Mouse (Mus musculus): ENCODE results near the gene Pdzk1. TPM values are rescaled to one million over a fixed set of nuclear protein-coding genes. Genes with fewer than 3 reads are reported as not detected.

Gene Pdzk1
- polyA plus RNA-seq, 1 experiment, result 0.49 TPM

DNA sequence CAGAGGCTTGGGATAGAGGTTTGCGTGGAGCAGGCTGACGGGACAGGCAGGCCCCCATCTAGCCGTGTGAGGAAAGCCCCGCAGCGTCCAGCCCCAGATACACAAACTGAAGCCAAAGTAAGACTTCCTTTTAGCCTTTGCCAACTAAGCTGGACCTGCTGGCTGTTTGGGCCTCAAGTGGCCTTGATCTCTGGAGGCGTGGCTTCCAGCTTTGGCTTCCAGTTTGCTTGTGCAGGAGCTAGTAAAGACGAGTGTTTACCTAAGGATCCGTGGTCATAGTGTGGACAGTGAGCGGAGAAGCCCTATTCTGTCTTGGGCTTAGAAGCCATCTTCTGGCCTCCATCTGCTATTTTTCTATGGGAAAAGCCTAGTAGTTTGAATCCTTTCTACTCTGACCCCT is 16.7 kb downstream of the Pdzk1 start:
- no peak for DNase-seq
- Histone ChIP-seq H3K36me3 (ENCODE audit: control insufficient read depth, insufficient read depth, low read length) (no peaks in the 10 kb centered on the region), H3K27me3 (ENCODE audit: control insufficient read depth, insufficient read depth, low read length) (no peaks in the 10 kb centered on the region), H3K27ac (ENCODE audit: control insufficient read depth, insufficient read depth, low read length) (no peak overlapping the region), H3K4me1 (replicated peaks; ENCODE audit: control insufficient read depth, insufficient read depth, low read length) (peaks cover 20% of the 10 kb centered on the region), H3K4me3 (ENCODE audit: control insufficient read depth, insufficient read depth, low read length) (no peak overlapping the region)
- WGBS, result 88% methylated on average over 9 of the region's 9 CpGs
- TF ChIP-seq CTCF (IDR thresholded peaks at IDR 0.05; ENCODE audit: borderline replicate concordance, control insufficient read depth, extremely low read depth, insufficient read depth, low read length, poor library complexity) (no peak), POLR2A (IDR thresholded peaks at IDR 0.05; ENCODE audit: control insufficient read depth, extremely low read depth, insufficient read depth, low read length, poor library complexity) (no peak)

DNA sequence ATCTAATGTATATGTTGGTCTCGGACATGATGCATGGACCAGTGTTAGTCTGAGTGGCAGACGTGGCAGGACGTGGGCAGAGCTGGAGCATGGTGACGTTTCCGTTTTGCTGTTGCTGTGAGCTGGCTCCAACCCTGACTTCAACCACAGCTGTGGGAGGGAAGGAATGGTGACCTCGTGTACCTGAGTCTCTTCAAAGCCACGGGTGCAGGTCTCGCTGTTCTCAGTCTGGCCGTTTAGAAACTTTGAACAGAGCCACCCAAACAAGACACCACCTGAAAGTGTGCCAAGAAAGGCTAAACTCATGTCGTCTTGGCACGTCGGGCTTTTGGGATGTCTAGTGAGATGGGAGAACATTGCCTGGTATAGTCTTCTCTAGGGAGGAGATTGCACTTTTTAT is 17.9 kb downstream of the Pdzk1 start:
- Histone ChIP-seq H3K4me1 (replicated peaks; ENCODE audit: control insufficient read depth, insufficient read depth, low read length) (peaks cover 20% of the 10 kb centered on the region), H3K4me3 (ENCODE audit: control insufficient read depth, insufficient read depth, low read length) (no peak overlapping the region), H3K27ac (ENCODE audit: control insufficient read depth, insufficient read depth, low read length) (no peak overlapping the region), H3K27me3 (ENCODE audit: control insufficient read depth, insufficient read depth, low read length) (no peaks in the 10 kb centered on the region), H3K36me3 (ENCODE audit: control insufficient read depth, insufficient read depth, low read length) (no peaks in the 10 kb centered on the region)
- WGBS, result 14% methylated on average over 12 of the region's 12 CpGs
- TF ChIP-seq POLR2A (IDR thresholded peaks at IDR 0.05; ENCODE audit: control insufficient read depth, extremely low read depth, insufficient read depth, low read length, poor library complexity), result no peak
- no peak for TF ChIP-seq CTCF (IDR thresholded peaks at IDR 0.05; ENCODE audit: borderline replicate concordance, control insufficient read depth, extremely low read depth, insufficient read depth, low read length, poor library complexity)
- peak; percentile 13 for DNase-seq

DNA sequence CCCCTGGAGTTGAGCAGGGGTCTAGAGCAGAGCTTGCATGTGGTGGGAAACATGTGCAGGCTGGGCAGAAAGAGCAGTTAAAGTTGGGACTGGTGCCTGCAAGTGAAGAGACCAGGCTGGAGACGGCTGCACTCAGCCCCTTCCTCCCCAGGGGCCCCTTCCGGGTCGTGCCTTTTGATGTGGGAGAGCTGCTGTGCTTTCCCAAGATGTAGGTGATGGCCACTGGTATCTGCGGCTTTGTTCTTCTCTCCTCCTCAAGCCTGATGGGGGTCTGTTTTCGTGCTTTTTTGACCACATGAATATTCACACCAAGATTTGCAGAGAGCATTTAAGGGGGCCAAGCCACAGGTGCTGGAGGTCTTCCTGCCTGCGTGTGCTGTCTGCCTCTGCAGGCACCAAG is 18.6 kb downstream of the Pdzk1 start:
- no peaks in the 10 kb centered on the region for H3K27me3 ChIP-seq (ENCODE audit: control insufficient read depth, insufficient read depth, low read length)
- peak; percentile 45 for DNase-seq
- peak overlapping the region; percentile 24; the same call in 1 of the 2 replicates for H3K27ac ChIP-seq (ENCODE audit: control insufficient read depth, insufficient read depth, low read length)
- 2% methylated on average over 6 of the region's 6 CpGs for WGBS
- no peak overlapping the region for H3K4me3 ChIP-seq (ENCODE audit: control insufficient read depth, insufficient read depth, low read length)
- peaks cover 20% of the 10 kb centered on the region for H3K4me1 ChIP-seq (replicated peaks; ENCODE audit: control insufficient read depth, insufficient read depth, low read length)
- no peaks in the 10 kb centered on the region for H3K36me3 ChIP-seq (ENCODE audit: control insufficient read depth, insufficient read depth, low read length)
- TF ChIP-seq POLR2A (IDR thresholded peaks at IDR 0.05; ENCODE audit: control insufficient read depth, extremely low read depth, insufficient read depth, low read length, poor library complexity) (no peak), CTCF (IDR thresholded peaks at IDR 0.05; ENCODE audit: borderline replicate concordance, control insufficient read depth, extremely low read depth, insufficient read depth, low read length, poor library complexity) (no peak)

DNA sequence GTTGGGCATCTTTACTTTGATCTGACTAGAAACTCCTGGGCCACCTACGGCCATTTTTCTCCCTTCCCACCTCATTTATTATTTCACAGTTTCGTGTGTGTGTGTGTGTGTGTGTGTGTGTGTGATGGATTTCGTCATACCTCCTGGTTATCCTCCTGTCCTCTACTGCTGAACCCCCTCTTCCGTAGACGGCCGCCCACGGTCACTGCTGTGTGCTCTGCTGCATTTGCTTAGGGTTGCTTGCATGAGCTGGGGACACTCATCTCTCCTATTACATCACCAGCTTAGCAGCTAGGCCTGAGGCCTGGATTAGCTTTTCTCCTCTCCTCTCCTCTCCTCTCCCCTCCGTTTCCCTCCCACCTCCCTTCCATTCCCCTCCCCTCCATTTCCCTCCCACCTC is 19.4 kb downstream of the Pdzk1 start:
- Histone ChIP-seq H3K27me3 (ENCODE audit: control insufficient read depth, insufficient read depth, low read length) (no peaks in the 10 kb centered on the region), H3K27ac (ENCODE audit: control insufficient read depth, insufficient read depth, low read length) (peak overlapping the region; percentile 31; the same call in 1 of the 2 replicates), H3K36me3 (ENCODE audit: control insufficient read depth, insufficient read depth, low read length) (no peaks in the 10 kb centered on the region), H3K4me3 (ENCODE audit: control insufficient read depth, insufficient read depth, low read length) (no peak overlapping the region), H3K4me1 (replicated peaks; ENCODE audit: control insufficient read depth, insufficient read depth, low read length) (peaks cover 20% of the 10 kb centered on the region)
- no peak for TF ChIP-seq POLR2A (IDR thresholded peaks at IDR 0.05; ENCODE audit: control insufficient read depth, extremely low read depth, insufficient read depth, low read length, poor library complexity)
- no peak for TF ChIP-seq CTCF (IDR thresholded peaks at IDR 0.05; ENCODE audit: borderline replicate concordance, control insufficient read depth, extremely low read depth, insufficient read depth, low read length, poor library complexity)
- no peak for DNase-seq
- 66% methylated on average over 7 of the region's 8 CpGs for WGBS

DNA sequence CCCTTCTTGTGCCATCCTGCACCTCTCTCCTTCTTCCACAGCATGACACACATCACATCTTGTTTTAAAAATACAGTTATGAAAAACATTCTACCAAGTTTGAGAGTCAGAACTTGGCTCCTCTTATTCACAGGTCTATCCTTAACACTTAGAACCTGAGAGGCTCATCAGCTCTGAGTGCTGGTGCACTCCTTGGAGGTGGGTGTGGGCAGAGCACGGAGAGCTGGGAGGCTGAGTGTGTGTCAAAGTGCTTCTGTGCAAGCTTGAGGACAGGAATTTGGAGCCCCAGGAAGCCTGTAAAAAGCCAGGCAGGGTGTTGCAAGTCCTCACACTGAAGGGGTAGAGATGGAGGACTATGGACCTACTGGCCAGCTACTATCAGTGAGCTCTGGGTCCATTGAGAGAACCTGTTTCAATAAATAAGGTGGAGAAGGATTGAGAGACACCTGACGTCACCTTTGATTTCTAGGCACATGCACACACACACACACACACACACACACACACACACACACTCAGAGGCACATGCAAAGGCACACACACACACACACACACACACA is 20.2 kb downstream of the Pdzk1 start:
- no peak overlapping the region for H3K4me3 ChIP-seq (ENCODE audit: control insufficient read depth, insufficient read depth, low read length)

DNA sequence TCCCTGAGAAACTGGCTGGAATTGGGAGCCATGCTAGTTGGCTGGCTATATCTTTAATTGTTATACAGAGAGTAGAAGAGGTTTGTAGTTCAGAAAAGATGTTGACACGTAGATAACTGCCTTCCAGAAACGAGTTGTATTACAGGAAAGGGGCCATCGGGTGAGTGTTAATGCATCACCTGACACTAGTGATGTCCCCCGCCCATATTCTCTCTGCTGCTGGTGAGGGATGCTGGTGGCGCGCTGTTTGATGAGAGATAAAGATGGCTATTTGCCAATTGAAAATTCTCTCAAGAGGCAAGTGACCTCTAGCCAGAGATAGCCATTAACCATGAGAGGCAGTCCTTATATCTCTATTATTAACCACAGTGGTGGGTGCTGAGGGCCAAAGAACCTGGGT is 23.5 kb downstream of the Pdzk1 start:
- Histone ChIP-seq H3K27me3 (ENCODE audit: control insufficient read depth, insufficient read depth, low read length) (no peaks in the 10 kb centered on the region), H3K36me3 (ENCODE audit: control insufficient read depth, insufficient read depth, low read length) (no peaks in the 10 kb centered on the region), H3K4me1 (replicated peaks; ENCODE audit: control insufficient read depth, insufficient read depth, low read length) (peaks cover 11% of the 10 kb centered on the region), H3K4me3 (ENCODE audit: control insufficient read depth, insufficient read depth, low read length) (no peak overlapping the region), H3K27ac (ENCODE audit: control insufficient read depth, insufficient read depth, low read length) (no peak overlapping the region)
- 86% methylated on average over 6 of the region's 6 CpGs for WGBS
- no peak for TF ChIP-seq CTCF (IDR thresholded peaks at IDR 0.05; ENCODE audit: borderline replicate concordance, control insufficient read depth, extremely low read depth, insufficient read depth, low read length, poor library complexity)
- DNase-seq, result no peak

More for the DNA sequence above, 20.2 kb downstream of the Pdzk1 start:
- Histone ChIP-seq H3K27ac (ENCODE audit: control insufficient read depth, insufficient read depth, low read length) (no peak overlapping the region), H3K4me1 (replicated peaks; ENCODE audit: control insufficient read depth, insufficient read depth, low read length) (peaks cover 20% of the 10 kb centered on the region), H3K27me3 (ENCODE audit: control insufficient read depth, insufficient read depth, low read length) (no peaks in the 10 kb centered on the region), H3K36me3 (ENCODE audit: control insufficient read depth, insufficient read depth, low read length) (no peaks in the 10 kb centered on the region)
- TF ChIP-seq CTCF (IDR thresholded peaks at IDR 0.05; ENCODE audit: borderline replicate concordance, control insufficient read depth, extremely low read depth, insufficient read depth, low read length, poor library complexity) (no peak), POLR2A (IDR thresholded peaks at IDR 0.05; ENCODE audit: control insufficient read depth, extremely low read depth, insufficient read depth, low read length, poor library complexity) (no peak)
- WGBS, result 93% methylated on average over 2 of the region's 2 CpGs
- no peak for DNase-seq

DNA sequence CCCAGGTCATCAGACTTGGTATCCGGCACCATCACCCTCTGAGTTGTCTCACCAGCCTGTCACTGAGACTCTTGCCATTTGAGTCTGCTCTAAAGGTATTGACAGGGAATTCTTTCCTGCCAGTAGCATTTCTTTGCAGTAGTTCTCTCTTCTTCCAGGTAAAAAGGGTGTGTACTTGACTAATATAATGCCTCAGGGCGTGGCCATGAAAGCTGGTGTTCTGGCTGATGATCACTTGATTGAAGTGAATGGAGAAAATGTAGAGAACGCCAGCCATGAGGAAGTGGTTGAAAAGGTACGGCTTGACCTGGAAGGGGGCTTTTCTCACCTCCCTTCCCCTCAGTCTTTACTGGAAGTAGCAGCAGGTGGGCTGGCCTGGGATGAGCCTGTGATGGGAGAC is 25.3 kb downstream of the Pdzk1 start:
- Histone ChIP-seq H3K4me1 (replicated peaks; ENCODE audit: control insufficient read depth, insufficient read depth, low read length) (no peaks in the 10 kb centered on the region), H3K36me3 (ENCODE audit: control insufficient read depth, insufficient read depth, low read length) (no peaks in the 10 kb centered on the region), H3K4me3 (ENCODE audit: control insufficient read depth, insufficient read depth, low read length) (no peak overlapping the region), H3K27me3 (ENCODE audit: control insufficient read depth, insufficient read depth, low read length) (no peaks in the 10 kb centered on the region), H3K27ac (ENCODE audit: control insufficient read depth, insufficient read depth, low read length) (no peak overlapping the region)
- WGBS, result 74% methylated on average over 4 of the region's 4 CpGs
- no peak for TF ChIP-seq POLR2A (IDR thresholded peaks at IDR 0.05; ENCODE audit: control insufficient read depth, extremely low read depth, insufficient read depth, low read length, poor library complexity)
- no peak for TF ChIP-seq CTCF (IDR thresholded peaks at IDR 0.05; ENCODE audit: borderline replicate concordance, control insufficient read depth, extremely low read depth, insufficient read depth, low read length, poor library complexity)
- no peak for DNase-seq

Measured in thymus, adult 2 months (tissue).